Mouse (Mus musculus) ovary, postnatal 14 days (tissue): Measurements from ENCODE around the gene Tldc1.
A peak's percentile ranks its signal among the peaks of the same experiment; 100 is the strongest.

Experiments
- DNase-seq: peaks from one replicate; pipeline ENCODE4 v3.0.0; 2022; ENCODE audit warnings: low spot score

Gene Tldc1

DNA sequence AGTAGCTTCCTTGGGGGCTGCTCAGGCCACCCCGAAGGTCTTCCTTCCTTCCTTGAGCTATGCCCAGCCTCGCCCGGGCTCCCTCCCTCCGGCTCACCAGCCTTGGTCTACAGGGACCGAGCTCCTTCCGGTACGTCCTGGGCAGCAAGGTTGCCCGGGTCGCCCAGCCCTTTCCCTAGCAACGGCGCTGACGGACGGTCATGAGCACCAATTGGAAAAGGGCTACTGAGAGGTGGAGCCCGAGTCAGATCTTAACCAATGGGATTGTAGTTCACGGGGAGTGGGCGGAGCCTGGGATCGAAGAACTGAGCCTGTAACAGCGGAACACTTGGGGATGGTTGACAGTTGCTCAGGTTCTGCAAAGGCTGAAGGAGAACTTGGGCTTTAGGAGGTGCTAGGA is at the start of gene Tldc1:
Tldc1 (minus strand) TSS at position 154 of the 400 bp plus-strand sequence.
- peak; percentile 100 for DNase-seq

DNA sequence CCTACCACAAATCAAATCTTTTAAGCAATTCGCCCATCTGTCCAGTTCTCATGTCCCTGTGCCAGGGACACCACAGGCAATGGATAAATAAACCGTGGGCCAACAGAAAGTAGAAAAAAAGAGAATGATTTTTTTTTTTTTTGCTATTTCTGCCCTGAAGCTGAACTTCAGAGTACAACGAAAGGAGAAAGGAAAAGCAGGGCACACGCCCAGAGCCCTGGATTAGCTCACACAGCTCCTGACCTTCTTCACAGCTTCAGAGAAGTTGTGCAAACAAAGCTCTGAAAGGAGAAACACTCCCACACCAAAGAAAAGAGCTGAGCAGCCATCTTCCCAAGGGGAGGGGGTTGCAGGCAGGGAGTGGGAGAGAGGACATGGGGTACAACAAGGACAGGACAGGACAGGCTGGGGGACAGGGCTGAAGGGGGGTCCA is 49.5 kb upstream of the Tldc1 start:
- no peak for DNase-seq

DNA sequence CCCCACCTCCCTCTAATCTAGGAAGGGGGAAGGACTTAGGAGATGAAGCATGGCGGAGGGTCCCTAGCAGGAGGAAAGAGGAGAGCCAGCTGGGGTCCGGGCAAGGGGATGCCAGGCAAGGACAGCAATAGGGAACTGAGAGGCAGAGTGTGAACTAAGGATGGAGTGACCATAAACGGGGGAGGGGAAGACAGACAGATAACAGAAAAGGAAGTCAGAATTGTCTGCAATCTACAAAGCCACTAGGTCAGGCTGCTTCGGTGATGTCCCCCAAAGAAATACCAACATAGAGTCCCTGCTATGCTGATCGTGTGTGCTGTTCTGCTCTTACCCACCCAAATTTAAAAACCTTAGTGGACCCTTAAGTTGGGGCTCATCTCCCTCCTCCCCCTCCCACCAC is 48.8 kb upstream of the Tldc1 start:
- DNase-seq: no peak

DNA sequence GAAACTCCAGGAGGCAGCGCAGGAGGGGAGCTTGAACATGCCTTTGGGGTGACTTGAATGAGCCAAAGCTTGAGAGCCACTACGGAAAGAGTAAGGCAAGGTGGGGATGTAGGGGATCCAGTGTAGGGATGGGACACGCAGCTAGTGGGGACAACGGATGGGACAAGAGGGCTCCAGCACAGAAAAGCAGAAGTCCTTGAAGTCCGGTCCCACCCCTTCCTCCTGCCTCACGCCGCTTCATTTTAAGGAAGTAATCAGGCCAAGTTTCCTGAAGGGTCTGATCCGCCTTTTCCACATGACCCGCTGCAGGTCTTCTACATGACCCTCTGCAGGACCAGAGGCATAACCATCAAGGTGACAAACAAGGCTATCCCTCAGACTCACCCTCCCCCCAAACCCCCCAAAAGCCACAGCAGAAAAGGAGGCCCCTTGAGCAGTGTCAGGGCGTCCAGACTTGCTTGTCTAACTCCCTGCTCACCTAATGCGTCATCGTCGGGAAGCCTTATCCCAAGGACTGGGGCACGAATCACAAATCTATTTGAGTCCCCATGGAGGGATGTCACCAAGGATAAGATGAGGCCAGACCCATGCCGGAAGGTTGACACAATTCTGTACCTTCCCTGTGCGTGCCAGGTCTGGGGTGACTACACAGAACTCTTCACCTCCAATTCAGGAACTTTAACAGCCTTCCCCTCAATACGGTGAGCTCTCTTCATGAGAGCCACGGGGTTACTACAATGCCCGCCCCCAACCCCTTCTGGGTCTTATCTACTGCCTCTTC is 47.9 kb upstream of the Tldc1 start:
- DNase-seq: no peak

DNA sequence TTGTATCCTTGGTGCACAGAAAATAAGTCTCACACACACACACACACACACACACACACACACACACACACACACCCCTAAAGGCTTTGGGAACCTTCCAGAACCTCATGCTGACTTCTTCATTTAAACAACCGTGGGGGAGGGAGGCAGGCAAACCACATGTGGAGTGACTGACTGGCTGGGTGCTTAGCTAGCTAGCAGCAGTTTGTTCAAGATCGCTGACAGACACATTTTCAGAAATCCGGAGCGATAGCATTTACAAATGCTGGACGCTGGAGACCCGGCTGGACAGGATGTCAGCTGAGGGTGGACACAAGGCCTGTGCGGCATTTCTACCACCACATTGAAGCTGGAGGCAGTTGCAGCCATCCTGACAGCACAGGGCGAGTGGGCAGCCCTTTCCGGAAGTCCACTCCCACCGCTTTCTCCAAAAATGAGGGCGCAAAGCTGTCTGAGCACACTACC is 46.6 kb upstream of the Tldc1 start:
- no peak for DNase-seq

DNA sequence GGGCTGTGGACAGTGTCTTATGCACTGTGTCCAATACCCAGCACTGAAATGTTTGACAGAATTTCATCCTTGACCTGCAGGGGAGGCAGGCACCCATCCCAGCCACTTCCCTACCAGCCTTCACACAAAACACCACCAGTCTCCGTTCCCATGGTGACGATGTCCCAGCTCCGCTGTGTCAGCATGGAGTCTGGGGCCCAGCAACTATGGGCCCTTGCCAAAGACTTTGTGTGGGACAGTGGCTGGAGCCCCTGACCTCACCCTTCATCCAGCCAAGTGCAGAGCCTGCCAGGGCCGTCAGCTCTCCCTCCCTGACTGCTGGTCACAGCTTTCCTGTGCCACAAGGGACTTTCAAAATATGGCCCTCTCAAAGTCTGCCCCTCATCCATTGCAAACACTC is 45.9 kb upstream of the Tldc1 start:
- DNase-seq: no peak

DNA sequence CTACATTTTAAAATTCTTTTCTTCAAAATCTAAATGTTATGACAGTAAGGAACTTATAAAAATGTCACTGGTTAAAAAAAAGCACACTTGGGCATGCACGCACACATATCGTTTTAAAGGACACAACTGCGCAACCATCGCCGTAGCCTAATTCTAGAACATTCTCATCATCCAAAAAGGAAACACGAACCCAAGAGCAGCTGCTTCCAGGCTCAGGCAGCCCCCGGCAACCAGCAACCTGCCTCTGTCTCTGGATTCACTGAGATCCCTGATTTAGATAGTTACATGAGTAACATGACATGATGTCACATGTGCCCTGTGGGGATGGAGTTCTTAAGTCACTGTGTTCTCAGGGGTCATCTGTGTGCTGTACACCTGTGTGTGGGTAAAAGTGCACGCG is 45.1 kb upstream of the Tldc1 start:
- no peak for DNase-seq

DNA sequence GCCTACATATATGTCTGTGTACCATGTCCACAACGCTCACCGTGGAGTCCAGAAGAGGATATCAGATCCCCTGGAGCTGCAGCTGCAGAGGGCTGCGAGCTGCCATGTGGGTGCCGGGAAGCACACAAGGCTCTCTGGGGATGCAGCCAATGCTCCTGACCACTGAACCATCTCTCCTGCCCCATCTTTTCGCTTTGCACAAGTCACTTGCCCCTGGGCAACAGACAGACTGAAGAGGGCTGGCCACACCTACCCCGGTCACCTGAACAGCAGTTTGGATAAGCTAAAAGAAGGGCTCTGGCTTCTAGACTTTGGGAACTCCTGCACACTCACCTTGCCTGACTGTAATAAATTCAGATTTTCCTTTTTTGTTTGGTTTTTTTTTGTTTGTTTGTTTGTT is 43.5 kb upstream of the Tldc1 start:
- DNase-seq: no peak

DNA sequence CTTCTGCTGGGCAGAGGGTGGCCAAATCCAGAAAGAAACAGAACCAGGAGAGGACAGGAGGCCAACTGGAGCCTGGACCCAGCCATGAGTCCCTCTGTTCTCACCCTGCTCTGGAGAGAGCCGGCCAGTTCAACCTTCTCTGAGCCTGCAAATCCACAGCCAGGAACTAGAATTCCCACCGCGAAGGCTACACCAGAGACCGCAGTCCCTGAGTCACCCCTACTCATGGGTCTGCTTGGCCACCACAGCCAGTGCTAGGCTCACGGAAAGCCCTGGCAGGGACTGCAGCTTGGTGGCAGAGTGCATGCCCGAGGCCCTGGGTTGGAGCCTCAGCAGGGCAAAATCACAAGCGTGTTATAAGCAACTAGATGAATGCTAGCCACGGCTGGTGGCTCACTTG is 41.8 kb upstream of the Tldc1 start:
- no peak for DNase-seq

DNA sequence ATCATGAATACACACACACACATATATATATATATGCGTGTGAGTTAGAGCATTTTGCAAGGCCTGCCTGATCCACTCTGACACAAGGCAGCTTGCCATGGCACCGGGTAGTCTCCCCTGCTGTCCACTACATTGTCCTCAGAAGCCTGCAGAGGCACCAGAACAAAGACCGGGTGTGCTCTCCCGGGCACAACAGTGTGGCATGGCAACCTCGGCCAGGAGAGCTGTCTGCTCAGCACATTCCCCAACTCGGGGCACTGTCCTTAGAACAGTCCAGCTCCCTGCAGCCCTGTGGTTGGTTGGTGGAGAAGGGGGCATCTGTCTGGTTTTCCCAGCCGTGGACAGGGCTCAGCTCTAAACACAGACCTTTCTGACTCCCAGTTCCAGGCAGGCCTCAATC is 41.1 kb upstream of the Tldc1 start:
- no peak for DNase-seq

DNA sequence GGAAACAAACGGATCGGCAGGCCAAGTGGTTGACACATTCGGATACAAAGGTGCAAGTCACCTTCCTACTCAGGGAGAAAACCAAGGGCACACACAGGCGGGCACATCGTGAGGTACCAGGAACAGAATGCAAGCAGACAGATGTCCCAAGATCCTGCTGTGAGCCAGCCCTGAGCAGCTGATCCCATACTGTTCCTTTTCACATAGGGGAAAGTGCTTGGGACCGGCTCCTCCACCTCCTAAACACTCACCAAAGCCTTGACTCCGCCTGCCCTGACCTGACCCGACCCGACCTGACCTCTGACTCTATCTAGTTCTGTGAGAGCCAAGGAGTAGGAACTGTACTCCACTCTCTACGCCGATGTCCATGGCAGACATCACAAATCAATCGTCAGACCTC is 39.2 kb upstream of the Tldc1 start:
- no peak for DNase-seq

DNA sequence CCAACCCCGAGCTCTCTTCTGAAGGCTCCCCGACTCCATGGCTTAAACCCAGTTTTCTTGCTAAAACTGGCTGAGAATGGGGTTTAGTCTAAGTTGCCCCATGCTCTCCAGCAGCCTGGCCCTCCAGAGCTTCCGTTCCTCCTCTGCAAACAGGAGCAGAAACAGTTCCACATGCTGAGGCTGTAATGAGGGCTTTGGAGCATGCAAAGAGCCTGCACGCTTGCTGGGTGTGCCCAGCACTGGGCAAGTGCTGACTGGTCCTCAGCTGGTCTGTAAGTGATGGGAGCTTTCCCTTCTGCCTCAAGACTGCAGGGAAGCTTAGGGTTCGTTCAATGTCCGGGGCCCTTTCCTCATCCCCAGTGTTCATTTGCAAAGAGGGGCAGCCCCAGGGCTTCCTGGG is 38.0 kb upstream of the Tldc1 start:
- DNase-seq: no peak

DNA sequence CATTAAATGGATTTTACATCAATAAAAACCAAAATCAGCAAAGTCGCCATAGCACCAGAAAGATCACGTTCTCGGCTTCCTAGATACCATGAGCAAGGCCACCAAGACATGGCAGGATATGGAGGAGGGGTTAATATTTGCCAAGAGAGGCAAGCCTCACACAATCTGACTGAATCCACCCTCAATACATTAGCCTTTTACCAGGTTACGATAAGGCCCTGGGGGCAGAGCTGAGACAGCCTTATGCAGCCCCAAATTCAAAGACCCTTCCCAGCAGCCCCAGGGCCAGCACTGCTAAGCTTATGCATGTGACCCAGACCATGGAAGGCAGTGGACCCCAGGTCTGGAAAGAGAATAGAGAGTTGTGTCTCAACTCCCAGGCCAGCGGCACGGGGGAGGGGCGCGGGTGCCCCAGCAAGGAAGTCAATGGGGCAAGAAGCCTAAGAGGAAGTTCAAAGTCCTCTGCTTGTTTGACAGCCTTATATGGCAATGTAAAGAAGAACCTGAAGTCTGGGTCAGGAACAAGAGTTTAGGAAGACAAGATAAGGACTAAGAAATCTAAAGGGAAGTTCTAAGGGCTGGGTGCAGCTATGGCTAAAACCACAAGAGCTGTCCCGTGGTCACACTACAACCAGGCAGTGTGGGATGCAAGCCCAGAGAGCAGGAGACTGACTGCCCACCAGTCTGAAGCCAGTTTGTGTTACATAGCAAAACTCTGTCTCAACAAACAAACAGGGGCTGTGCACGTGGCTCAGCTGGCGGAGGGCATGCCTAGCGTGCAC is 34.6 kb upstream of the Tldc1 start:
- no peak for DNase-seq

DNA sequence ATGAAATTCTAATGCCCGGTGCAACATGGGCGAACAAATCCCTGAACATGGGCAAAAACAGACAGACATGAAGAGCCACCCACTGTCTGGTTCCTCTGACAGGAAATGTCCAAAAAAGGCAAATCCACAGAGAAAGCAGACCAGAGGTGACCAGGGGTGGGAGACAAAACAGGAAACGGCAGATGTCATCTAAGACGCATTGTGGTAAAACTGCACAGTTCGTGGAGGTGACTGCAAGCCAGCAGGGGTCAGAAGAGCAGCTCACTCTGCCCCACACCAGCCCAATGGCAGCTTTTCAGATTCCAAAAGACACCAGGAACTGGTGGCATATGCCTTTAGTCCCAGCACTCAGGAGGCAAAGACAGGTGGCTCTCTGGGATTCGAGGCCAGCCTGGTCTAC is 33.7 kb upstream of the Tldc1 start:
- DNase-seq: no peak

DNA sequence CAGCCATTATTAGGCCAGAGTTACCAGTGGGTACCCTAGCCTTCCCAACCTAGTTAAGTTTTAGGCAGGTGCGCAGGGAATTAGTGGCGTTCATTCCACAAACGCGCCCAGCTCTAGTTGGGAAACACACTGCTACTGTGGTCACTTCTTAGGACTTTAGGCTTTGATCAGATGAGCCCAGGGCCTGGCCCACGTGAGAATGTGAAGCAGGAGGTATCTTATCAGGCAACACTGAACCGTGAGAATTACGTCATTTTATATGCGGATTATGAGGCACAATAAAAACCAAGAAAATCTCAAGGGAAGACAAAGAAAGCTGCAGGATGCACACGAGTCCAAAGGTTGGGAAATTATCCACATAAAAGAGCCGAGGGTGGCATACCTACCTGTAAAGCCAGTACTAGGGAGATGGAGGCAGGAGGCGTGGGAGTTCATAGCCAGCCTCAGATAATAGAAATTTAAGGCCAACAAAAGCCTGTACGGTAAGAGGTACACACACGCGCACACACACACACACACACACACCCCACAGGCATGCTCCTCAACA is 32.8 kb upstream of the Tldc1 start:
- DNase-seq: no peak

DNA sequence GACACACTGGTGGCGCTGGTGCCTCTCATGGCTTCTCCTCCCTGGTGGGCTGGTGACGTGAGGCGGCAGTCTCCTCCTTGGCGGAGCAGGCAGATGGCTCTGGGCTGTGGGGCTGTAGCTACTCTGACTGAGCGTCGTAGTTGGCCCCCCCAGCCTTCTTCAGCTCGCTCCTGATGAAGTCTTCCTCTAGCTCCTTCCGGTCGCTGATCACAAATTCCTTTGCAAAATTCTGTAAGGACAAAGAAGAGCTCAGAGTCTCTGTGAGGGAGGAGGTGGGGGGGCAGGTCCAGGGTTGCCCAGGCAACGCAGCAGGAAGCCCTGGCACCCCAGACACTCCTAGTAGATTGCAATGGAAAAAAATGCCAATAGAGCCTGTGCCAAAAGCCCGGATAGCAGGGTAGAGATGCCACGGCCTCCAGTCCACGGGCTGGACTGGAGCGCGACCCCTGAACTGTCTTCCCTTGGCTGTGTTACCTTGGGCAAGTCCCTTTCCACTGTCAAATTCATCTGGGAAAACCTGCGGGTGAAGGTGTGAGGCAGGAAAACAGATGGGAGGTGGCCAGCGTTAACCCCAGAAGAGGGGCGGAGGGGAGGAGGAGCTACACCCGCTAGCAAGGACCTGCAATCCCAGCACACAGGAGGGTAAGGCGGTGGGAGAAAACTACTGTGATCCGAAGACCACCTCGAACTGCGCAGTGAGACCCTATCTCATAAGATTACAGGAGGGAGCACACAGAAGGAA is 32.1 kb upstream of the Tldc1 start:
- no peak for DNase-seq

DNA sequence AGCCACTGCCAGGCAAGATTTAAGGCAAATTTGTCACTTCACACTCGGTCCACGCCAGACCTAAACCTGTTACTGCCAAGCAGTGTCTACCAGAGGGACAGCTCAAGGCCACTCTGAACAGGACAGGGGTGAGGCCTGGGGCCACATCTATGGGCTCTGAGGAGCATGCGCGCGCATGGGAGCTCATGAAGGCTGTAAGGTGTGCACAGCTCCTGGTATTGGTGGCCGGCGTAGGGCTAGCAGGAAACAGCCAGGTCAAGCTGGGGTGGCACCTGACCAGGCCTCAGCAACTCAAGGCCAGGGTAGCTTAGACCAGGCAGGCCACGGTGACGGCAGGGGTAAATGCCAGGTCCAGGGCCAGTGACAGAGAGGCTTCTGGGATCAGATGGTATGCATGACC is 31.4 kb upstream of the Tldc1 start:
- DNase-seq: no peak

DNA sequence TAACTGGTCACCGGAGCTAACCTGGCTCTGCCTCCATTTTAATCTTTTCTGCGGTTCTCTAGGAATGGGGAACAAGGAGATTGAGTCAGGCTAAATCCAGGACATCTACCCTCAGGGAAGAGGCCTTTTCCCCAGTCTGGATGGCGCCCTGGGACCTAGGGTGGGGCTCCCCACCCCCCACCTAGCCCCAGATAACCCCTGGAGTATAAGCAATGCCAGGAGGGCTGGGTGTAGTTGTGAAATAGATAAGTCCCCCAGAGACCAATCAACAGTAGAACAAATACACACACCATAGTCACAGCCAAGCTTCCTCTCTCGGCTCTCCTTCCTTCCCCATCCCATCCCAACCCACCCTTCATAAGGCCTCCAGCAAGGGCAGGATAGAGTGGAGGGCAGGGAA is 29.5 kb upstream of the Tldc1 start:
- DNase-seq: no peak

DNA sequence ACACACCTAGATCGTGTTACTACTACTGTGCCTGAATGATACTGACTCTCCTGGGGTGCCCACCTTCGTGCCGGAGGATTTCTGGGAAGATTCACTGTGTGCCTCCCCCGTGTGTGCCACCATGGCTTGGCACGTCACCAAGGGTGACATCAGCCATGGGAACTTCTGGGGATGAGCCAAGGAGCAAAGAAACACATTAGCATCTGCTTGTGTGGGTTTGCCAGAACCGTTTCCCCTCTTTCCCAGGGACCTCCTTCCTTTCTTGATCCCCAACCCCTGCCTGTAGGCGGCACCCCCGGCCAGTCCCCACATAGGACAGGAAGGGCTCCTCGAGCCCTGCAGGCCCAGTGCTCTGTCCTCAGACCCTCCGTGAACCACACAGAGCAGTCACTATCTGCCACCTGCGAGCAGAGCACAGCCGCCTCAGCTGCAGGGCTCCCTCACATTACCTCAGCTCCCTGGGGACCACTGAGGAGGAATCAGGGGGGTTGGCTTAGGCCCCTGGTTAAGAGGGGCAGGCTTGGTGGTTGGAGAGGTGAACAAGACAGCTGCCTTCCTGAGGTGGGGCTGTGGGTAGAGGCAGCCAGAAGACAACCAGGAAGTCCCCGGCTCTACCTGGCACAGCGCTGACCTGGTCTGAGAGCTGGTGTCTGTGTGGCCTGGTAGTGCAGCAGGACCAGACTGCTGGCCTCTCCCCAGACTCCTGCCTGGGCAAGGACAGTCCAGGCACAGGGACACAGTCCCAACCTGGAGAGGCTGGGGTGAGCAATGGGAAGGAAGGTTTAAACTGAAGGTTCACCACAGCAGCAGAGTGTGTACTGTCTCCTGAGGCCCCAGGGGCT is 28.4 kb upstream of the Tldc1 start:
- DNase-seq: no peak

DNA sequence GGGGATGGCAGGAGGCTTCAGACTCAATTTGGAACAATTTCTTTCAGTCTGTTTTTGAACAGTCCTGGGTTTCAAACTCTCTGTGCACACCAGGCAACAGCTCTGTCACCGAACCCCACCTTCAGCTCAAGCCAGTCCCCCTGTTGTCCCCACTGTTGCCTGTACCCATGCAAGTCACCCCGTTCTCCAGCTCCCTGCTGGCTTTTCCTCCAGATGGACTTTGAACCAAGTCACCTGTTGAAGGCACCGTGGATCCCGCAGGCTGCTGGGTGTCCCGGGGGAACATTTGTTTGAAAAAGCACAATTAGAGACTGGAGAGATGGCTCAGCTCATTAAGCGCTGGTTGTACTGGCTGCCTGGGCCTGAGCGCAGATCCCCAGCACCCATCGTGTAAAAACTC is 27.1 kb upstream of the Tldc1 start:
- DNase-seq: no peak

DNA sequence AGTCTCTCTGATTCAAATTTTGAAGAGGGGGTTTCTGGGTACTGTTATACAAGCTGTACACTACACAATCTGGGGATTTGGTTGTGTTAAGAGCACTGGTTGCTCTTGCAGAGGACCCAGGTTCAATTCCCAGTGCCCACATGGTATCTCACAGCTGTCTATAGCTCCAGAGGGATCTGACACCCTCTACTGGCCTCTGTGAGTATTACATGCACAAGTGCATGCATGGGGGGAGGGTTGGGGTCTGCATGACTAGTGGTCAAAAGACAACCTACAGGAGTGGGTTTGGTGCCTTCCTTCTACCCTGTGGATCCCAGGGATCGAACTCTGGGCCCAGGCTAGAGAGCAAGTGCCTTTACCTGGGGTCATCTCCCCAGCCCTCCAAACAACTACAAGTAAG is 24.4 kb upstream of the Tldc1 start:
- DNase-seq: no peak

DNA sequence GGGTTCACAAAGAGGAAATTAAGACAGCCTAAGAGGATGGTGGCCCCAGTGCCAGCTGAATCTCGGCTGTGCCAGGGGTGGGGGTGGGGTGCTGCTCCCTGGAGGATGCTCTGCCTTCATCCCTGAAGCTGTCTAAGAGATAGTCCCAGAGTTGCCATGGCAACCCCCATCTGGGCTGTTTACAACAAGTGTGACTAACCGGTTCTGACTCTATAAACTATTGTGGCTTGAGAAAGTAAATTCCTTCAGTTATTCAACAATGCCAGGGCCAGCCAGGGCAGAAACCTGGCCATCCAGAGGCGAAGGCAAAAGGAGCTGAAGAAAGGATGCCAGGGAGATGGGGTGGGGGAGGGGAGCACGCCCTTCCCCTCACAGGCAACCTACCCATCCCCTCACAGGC is 23.0 kb upstream of the Tldc1 start:
- DNase-seq: no peak
